Mouse (Mus musculus) cortical plate, adult 2 months (tissue): ENCODE data around the gene Oard1.

Experiments used
- CTCF ChIP-seq: fragments of 200-500 bp; IDR thresholded peaks from 2 replicates; pipeline ENCODE4 v1.5.1; 2011; ENCODE audit warnings: mild to moderate bottlenecking, control low read depth, low read length; ENCODE audit not compliant: insufficient read depth; ENCODE audit errors: extremely low read depth
- POLR2A ChIP-seq: fragments of 200-500 bp; IDR thresholded peaks from 2 replicates; pipeline ENCODE4 v1.6.1; 2011; ENCODE audit warnings: mild to moderate bottlenecking, low read length, control low read depth; ENCODE audit not compliant: insufficient read depth; ENCODE audit errors: extremely low read depth

DNA sequence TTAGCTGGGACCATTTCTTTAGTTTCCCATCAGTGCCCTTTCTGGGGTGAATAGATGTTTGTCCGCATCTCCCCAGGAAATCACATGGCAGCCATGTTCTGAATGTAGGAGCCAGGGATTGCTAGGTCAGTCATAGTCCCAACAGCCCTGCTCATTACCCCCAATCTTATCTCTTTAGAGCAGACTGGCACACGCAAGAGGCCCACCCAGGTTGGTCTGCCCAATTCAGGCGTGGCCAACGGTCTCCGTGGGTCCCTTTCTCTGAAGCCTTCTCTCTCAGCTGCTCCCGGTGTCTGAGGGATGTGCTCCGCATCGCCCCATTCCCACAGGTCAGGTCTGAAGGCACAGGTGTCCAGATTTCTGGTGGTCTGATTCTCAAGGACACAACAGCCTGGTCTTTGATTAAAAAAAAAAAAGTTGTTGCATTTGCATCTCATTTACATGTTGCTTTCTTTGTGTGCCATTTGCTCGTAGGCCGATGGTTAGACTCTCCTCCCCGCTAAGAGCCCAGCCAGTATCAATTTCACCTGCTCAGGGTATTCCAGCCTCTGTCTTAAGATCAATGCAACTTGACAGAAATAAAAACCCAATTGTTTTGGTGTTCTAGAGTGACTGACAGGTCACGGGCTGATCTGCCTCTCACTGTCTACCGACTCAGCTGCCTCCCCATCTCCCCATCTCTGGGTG, 41.0 kb downstream of the Oard1 start:
- TF ChIP-seq POLR2A (no peak), CTCF (no peak)
